Mouse (Mus musculus) thymus, adult 2 months (tissue): ENCODE measurements around the gene Lrp1. TPM values are rescaled to one million over a fixed set of nuclear protein-coding genes. Genes with fewer than 3 reads are reported as not detected.

Experiments
- DNase-seq: peaks from one replicate; pipeline ENCODE4 v3.0.0; 2021
- H3K27ac ChIP-seq: fragments of 200-500 bp; 2 replicates; pipeline ENCODE4 v1.5.1; 2012; ENCODE audit warnings: low read length, control low read depth; ENCODE audit not compliant: control insufficient read depth, insufficient read depth
- H3K27me3 ChIP-seq: fragments of 200-500 bp; 2 replicates; pipeline ENCODE4 v1.6.1; 2012; ENCODE audit warnings: mild to moderate bottlenecking, low read length, moderate library complexity, mixed read lengths; ENCODE audit not compliant: control insufficient read depth, insufficient read depth
- H3K36me3 ChIP-seq: fragments of 200-500 bp; 2 replicates; pipeline ENCODE4 v1.6.1; 2012; ENCODE audit warnings: mild to moderate bottlenecking, low read length, moderate library complexity; ENCODE audit not compliant: control insufficient read depth, insufficient read depth
- H3K4me1 ChIP-seq: fragments of 200-500 bp; replicated peaks from 2 replicates; pipeline ENCODE4 v1.6.1; 2012; ENCODE audit warnings: low read length; ENCODE audit not compliant: control insufficient read depth, insufficient read depth
- H3K4me3 ChIP-seq: fragments of 200-500 bp; 2 replicates; pipeline ENCODE4 v1.5.1; 2012; ENCODE audit warnings: mild to moderate bottlenecking, low read length, control low read depth, moderate library complexity; ENCODE audit not compliant: control insufficient read depth, insufficient read depth
- CTCF ChIP-seq: fragments of 200-500 bp; IDR thresholded peaks from 2 replicates; pipeline ENCODE4 v1.5.1; 2012; ENCODE audit warnings: mild to moderate bottlenecking, control low read depth, low read length, moderate library complexity, borderline replicate concordance; ENCODE audit not compliant: control insufficient read depth, poor library complexity, insufficient read depth; ENCODE audit errors: extremely low read depth
- POLR2A ChIP-seq: fragments of 200-500 bp; IDR thresholded peaks from 2 replicates; pipeline ENCODE4 v1.6.1; 2012; ENCODE audit warnings: mild to moderate bottlenecking, low read length, control low read depth, moderate library complexity; ENCODE audit not compliant: control insufficient read depth, poor library complexity, insufficient read depth; ENCODE audit errors: extremely low read depth
- WGBS: fragments of 180-500 bp; shearing (Covaris S2); methylation state at CpG from one replicate; pipeline ENCODE4 v1.1.7; 2018; 5-methylcytosine and 5-hydroxymethylcytosine counted together
- polyA plus RNA-seq: library from polyadenylated mRNA; depleted of rRNA; stranded (reverse); fragments of >200 nt; gene quantifications from 2 replicates; pipeline ENCODE4 v1.2.3, GENCODE M21; 2012

Lrp1 gene
- polyA plus RNA-seq, 1 experiment, result 35.3 TPM

GRCm38 (mm10) chr10:127609415-127610065, 11.4 kb downstream of the Lrp1 start:
- Histone ChIP-seq H3K36me3 (no peaks in the 10 kb centered on the region), H3K4me3 (no peak overlapping the region), H3K27me3 (no peaks in the 10 kb centered on the region), H3K27ac (no peak overlapping the region), H3K4me1 (peaks cover 11% of the 10 kb centered on the region)
- TF ChIP-seq CTCF (no peak), POLR2A (no peak)
- 92% methylated on average over 9 of the region's 9 CpGs for WGBS
- no peak for DNase-seq

GRCm38 (mm10) chr10:127607059-127607458, 13.9 kb downstream of the Lrp1 start:
- TF ChIP-seq POLR2A (no peak), CTCF (no peak)
- DNase-seq, result no peak
- 87% methylated on average over 7 of the region's 7 CpGs for WGBS
- Histone ChIP-seq H3K36me3 (no peaks in the 10 kb centered on the region), H3K27ac (no peak overlapping the region), H3K27me3 (no peaks in the 10 kb centered on the region), H3K4me1 (peaks cover 14% of the 10 kb centered on the region), H3K4me3 (no peak overlapping the region)

GRCm38 (mm10) chr10:127605756-127606155, 15.2 kb downstream of the Lrp1 start:
- Histone ChIP-seq H3K4me1 (peaks cover 14% of the 10 kb centered on the region), H3K27me3 (no peaks in the 10 kb centered on the region), H3K4me3 (no peak overlapping the region), H3K36me3 (no peaks in the 10 kb centered on the region), H3K27ac (no peak overlapping the region)
- no peak for DNase-seq
- TF ChIP-seq POLR2A (no peak), CTCF (no peak)
- 79% methylated on average over 9 of the region's 9 CpGs for WGBS

GRCm38 (mm10) chr10:127605251-127605547, 15.7 kb downstream of the Lrp1 start:
- Histone ChIP-seq H3K4me1 (peaks cover 14% of the 10 kb centered on the region), H3K36me3 (no peaks in the 10 kb centered on the region), H3K4me3 (no peak overlapping the region), H3K27me3 (no peaks in the 10 kb centered on the region), H3K27ac (no peak overlapping the region)
- 70% methylated on average over 8 of the region's 8 CpGs for WGBS
- TF ChIP-seq CTCF (no peak), POLR2A (no peak)
- no peak for DNase-seq

- TF ChIP-seq POLR2A, result no peak
- no peak for TF ChIP-seq CTCF
- WGBS, result 28% methylated on average over 15 of the region's 15 CpGs
- DNase-seq, result no peak
- Histone ChIP-seq H3K27me3 (no peaks in the 10 kb centered on the region), H3K27ac (no peak overlapping the region; the same call in 1 of the 2 replicates), H3K4me1 (peaks cover 14% of the 10 kb centered on the region), H3K36me3 (no peaks in the 10 kb centered on the region), H3K4me3 (no peak overlapping the region)
These were observed 16.3 kb downstream of the Lrp1 start for GRCm38 (mm10) chr10:127604465-127605250.

GRCm38 (mm10) chr10:127603437-127604371, 17.2 kb downstream of the Lrp1 start:
- H3K27ac ChIP-seq, result peak overlapping the region; percentile 22; the same call in 1 of the 2 replicates
- 45% methylated on average over 13 of the region's 13 CpGs for WGBS
- TF ChIP-seq CTCF, result no peak
- TF ChIP-seq POLR2A, result no peak

More at GRCm38 (mm10) chr10:127603437-127604371, 17.2 kb downstream of the Lrp1 start:
- no peak for DNase-seq
- H3K4me1 ChIP-seq, result peaks cover 14% of the 10 kb centered on the region
- no peaks in the 10 kb centered on the region for H3K27me3 ChIP-seq
- H3K4me3 ChIP-seq, result no peak overlapping the region
- no peaks in the 10 kb centered on the region for H3K36me3 ChIP-seq
